Mouse (Mus musculus) limb, embryonic 11.5 days (tissue): Measurements from ENCODE around the gene Lrrc47. TPM values are rescaled to one million over a fixed set of nuclear protein-coding genes. Genes with fewer than 3 reads are reported as not detected.

Experiments used
- ATAC-seq: fragments of 200-750 bp; cut with Nextera tagmentation; 2 replicates; pipeline ENCODE4 v1.8.0; 2017; ENCODE audit warnings: low read depth; ENCODE audit not compliant: insufficient number of reproducible peaks, low FRiP score, low TSS enrichment
- DNase-seq: peaks from one replicate; pipeline ENCODE4 v3.0.0-alpha.2; 2015; ENCODE audit warnings: low spot score
- H3K27ac ChIP-seq: fragments of 300-500 bp; sonication (generic); replicated peaks from 2 replicates; pipeline ENCODE4 v1.5.1; 2014; ENCODE audit warnings: low read depth, mild to moderate bottlenecking, low read length
- H3K27me3 ChIP-seq: fragments of 300-500 bp; sonication (generic); 2 replicates; pipeline ENCODE4 v1.6.1; 2014; ENCODE audit warnings: mild to moderate bottlenecking, low read length, mixed read lengths; ENCODE audit not compliant: control insufficient read depth, insufficient read depth
- H3K36me3 ChIP-seq: fragments of 300-500 bp; sonication (generic); 2 replicates; pipeline ENCODE4 v1.6.1; 2014; ENCODE audit warnings: mild to moderate bottlenecking, low read length, moderate library complexity, mixed read lengths; ENCODE audit not compliant: control insufficient read depth, insufficient read depth
- H3K4me1 ChIP-seq: fragments of 300-500 bp; sonication (generic); 2 replicates; pipeline ENCODE4 v1.6.1; 2014; ENCODE audit warnings: low read length, mixed read lengths; ENCODE audit not compliant: control insufficient read depth, insufficient read depth
- H3K4me2 ChIP-seq: fragments of 300-500 bp; sonication (generic); 2 replicates; pipeline ENCODE4 v1.6.1; 2014; ENCODE audit warnings: low read depth, mild to moderate bottlenecking, moderate library complexity; ENCODE audit not compliant: severe bottlenecking
- H3K4me3 ChIP-seq: fragments of 300-500 bp; sonication (generic); 2 replicates; pipeline ENCODE4 v1.5.1; 2014; ENCODE audit warnings: low read depth, low read length
- H3K9ac ChIP-seq: fragments of 300-500 bp; sonication (generic); 2 replicates; pipeline ENCODE4 v1.6.1; 2014; ENCODE audit warnings: mild to moderate bottlenecking, low read length
- H3K9me3 ChIP-seq: fragments of 300-500 bp; sonication (generic); 2 replicates; pipeline ENCODE4 v1.6.1; 2016; ENCODE audit warnings: low read length; ENCODE audit not compliant: control insufficient read depth
- WGBS: fragments of 180-500 bp; shearing (Covaris S2); extraction: QIAGEN DNeasy Blood & Tissue Kit; methylation state at CpG from one replicate; pipeline ENCODE4 v1.1.7; 2014; 5-methylcytosine and 5-hydroxymethylcytosine counted together
- polyA plus RNA-seq: library from polyadenylated mRNA; unstranded; fragments of >200 nt; fragmentation: Nextera tagmentation; extraction: Ambion mirVana; gene quantifications from 2 replicates; pipeline ENCODE4 v1.2.1, GENCODE M21; 2014

The Lrrc47 gene
- polyA plus RNA-seq, 1 experiment from 2014 or later = 14.9 TPM

DNA sequence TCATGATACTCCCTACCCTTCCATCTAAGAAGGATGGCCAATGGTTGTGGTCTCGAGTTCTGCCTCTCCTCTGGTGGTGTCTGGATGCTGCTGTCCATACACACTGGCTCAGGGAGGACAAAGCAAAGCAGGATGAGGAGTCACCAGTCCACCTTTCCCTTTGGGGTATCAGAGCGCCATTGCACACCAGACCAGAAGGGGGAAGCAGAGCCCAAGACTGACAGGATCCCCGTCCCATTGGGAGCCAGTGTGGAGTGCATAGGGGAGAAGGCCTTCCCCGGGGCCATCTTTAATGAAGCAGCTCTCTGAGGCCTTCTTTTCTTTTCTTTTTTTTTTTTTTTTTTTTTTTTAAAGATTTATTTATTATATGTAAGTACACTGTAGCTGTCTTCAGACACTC, 41.5 kb downstream of the Lrrc47 start:
- no peak overlapping the region for H3K4me2 ChIP-seq

DNA sequence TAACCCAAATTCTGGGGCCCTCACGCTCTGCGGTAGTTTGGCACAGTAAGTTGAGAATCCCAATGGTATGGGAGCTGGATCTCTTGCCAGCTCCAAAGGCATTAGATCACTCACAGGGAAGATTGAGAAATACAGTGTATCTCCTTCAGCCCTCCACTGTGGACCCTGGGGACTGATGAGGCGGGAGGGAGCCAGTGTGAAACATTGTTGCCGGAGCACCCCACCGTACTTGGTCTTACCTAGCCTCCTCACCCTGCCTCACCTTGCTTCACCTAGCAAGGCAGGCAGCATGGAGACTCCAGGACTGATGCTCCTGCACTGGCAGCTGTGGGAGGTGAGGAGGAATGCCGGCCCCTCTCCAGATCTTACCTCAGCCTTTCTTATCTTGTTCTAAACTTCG, 44.0 kb downstream of the Lrrc47 start:
- 92% methylated on average over 7 of the region's 7 CpGs for WGBS
- Histone ChIP-seq H3K4me1 (no peaks in the 10 kb centered on the region), H3K36me3 (no peaks in the 10 kb centered on the region), H3K4me2 (no peak overlapping the region), H3K9me3 (no peaks in the 10 kb centered on the region), H3K4me3 (no peak overlapping the region), H3K27me3 (no peaks in the 10 kb centered on the region), H3K9ac (no peak overlapping the region), H3K27ac (no peak overlapping the region)
- DNase-seq = no peak
- no peak for ATAC-seq

More for the DNA sequence above, 41.5 kb downstream of the Lrrc47 start:
- Histone ChIP-seq H3K4me3 (no peak overlapping the region), H3K4me1 (no peaks in the 10 kb centered on the region), H3K9me3 (no peaks in the 10 kb centered on the region), H3K27me3 (no peaks in the 10 kb centered on the region), H3K36me3 (no peaks in the 10 kb centered on the region), H3K27ac (no peak overlapping the region), H3K9ac (no peak overlapping the region)
- DNase-seq (no peak), ATAC-seq (no peak)
- WGBS = 54% methylated on average over 4 of the region's 4 CpGs

DNA sequence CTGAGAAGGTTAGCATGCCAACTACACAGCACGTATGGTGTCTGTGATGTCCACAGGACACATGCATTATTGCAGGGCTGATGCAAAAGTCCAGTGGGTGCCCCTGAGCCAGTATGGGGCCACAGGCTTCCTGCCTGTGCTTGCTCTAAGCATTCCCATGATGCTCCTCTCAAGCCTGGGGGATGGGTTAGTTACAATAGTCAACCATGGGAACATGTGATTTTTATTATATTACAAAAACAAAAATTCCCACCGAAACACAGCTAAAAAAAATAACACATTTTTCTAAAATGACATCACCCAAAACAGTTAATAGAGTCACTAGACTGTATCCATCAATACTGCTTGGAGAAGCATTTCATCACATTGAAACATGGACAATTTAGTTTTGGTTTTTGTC, 44.5 kb downstream of the Lrrc47 start:
- H3K4me3 ChIP-seq = no peak overlapping the region
- no peaks in the 10 kb centered on the region for H3K27me3 ChIP-seq
- no peaks in the 10 kb centered on the region for H3K4me1 ChIP-seq
- WGBS = 83% methylated on average over 2 of the region's 2 CpGs
- no peak overlapping the region for H3K4me2 ChIP-seq
- no peaks in the 10 kb centered on the region for H3K36me3 ChIP-seq
- no peaks in the 10 kb centered on the region for H3K9me3 ChIP-seq
- H3K27ac ChIP-seq = no peak overlapping the region
- DNase-seq (no peak), ATAC-seq (no peak)
- H3K9ac ChIP-seq = no peak overlapping the region

DNA sequence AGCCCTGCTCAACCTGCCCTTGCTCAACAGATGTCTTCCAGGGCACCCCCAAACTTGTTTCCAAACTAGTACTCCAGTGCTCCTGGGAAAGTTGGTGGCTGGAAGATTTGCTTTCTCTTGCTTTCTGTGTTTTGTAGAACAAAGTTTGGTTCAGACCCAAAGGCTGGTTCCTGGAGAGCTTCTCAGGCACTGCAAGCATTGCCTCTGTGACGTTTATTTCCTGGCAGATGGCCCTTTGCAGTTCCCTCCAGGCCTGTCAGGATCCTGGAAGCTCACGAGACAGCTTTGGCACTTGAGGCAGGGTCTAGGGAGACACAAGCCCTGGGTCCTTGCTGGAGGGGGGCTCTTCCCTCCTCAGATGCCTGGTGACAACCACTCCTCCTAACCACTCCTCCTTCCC, 45.1 kb downstream of the Lrrc47 start:
- WGBS = 37% methylated on average over 2 of the region's 2 CpGs

DNA sequence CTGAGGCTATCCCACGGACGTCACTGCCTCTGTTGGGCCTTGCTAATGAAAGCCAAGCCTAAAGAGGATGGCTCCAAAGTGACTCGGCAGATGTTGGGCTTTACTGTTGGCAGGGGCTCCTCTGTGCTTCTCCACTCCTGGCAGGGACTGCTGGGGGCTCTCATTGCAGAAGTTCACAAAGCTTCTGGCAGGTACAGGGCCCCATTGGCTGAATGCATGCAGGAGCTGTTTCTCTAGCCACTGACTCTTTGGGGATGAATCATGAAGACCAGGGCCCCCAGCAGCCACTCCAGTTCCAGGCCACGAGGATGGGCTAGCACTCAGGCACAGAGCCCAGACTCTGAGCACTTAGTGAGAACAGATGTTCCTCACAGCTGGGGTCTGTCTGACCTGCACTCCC, 46.2 kb downstream of the Lrrc47 start:
- 61% methylated on average over 4 of the region's 4 CpGs for WGBS
- no peak overlapping the region for H3K4me2 ChIP-seq
- no peaks in the 10 kb centered on the region for H3K9me3 ChIP-seq
- H3K27me3 ChIP-seq = no peaks in the 10 kb centered on the region
- no peak overlapping the region for H3K27ac ChIP-seq
- ATAC-seq = no peak
- no peak overlapping the region for H3K4me3 ChIP-seq
- H3K9ac ChIP-seq = no peak overlapping the region
- H3K4me1 ChIP-seq = no peaks in the 10 kb centered on the region
- no peaks in the 10 kb centered on the region for H3K36me3 ChIP-seq
- DNase-seq = no peak

More for the DNA sequence above, 45.1 kb downstream of the Lrrc47 start:
- no peak overlapping the region for H3K27ac ChIP-seq
- H3K4me2 ChIP-seq = no peak overlapping the region
- H3K36me3 ChIP-seq = no peaks in the 10 kb centered on the region
- no peaks in the 10 kb centered on the region for H3K9me3 ChIP-seq
- H3K9ac ChIP-seq = no peak overlapping the region
- no peaks in the 10 kb centered on the region for H3K4me1 ChIP-seq
- H3K27me3 ChIP-seq = no peaks in the 10 kb centered on the region
- no peak overlapping the region for H3K4me3 ChIP-seq
- no peak for ATAC-seq
- no peak for DNase-seq

DNA sequence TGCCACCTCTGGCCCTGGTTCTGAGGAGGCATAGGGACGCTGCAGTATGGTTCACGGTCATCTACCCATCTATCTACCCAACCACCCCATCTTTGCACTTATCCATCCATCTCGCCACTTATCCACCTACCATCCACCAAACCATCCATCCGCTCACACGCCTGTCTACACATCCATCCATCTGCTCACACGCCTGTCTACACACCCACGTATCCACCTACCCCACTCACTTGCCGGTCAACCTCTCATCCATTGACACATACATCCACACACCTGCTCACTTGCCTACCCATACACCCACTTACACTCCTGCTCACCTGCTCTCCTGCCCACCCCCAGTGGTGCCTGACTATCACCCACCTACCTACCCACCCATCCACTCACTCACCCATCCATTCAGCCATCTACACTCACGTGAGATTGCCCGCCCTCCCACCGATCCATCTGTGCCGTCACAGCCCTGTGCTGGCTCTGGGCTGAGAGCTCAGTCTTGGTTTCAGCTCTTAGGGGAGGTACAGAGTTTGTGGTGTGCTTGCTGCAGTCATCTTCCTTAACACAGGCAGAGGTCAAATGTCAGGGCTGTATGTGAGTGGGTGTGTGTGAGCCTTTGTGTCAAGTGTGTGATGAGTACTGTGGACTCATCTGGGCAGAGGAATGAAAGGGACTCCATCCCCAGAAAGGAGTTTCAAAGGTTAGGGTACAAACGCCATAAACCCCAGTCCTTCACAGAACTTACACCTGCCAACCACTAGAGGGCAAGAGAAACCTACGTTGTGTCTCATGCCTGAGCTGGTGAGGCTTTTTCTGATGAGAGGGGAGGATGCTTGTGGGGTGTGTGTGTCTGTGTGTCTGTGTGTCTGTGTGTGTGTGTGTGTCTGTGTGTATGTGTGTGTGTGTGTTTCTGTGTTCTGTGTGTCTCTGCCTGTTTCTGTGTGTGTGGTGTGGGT, 53.6 kb downstream of the Lrrc47 start:
- H3K27ac ChIP-seq = no peak overlapping the region
- no peak overlapping the region for H3K4me2 ChIP-seq
- no peak for ATAC-seq
- 65% methylated on average over 14 of the region's 14 CpGs for WGBS
- H3K9me3 ChIP-seq = no peaks in the 10 kb centered on the region
- no peaks in the 10 kb centered on the region for H3K4me1 ChIP-seq
- no peaks in the 10 kb centered on the region for H3K36me3 ChIP-seq
- H3K27me3 ChIP-seq = 0 out of 2 replicates have a peak, but pooled peaks cover 4% of the 10 kb centered on the region
- H3K4me3 ChIP-seq = no peak overlapping the region
- no peak overlapping the region for H3K9ac ChIP-seq
- DNase-seq = peak; percentile 33

DNA sequence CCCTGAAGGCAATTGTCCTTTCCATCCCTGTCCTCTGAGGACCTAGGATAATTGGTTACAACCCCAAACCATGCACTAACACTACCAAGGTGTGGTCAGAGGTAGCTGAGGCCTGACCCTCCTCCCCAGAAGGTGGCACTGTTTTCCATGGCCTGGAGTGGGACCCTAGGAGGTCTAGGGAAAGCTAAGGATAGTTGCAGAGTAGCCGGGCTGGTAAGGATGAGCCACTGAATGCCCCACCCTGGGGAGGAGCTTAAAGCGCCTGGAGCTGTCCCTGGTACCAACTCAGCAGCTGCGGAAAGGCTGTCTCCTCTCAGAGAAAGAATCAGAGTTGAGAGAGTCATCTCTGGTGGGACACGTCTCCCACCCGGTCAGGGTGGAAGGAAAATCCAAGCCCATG, 59.4 kb downstream of the Lrrc47 start:
- H3K36me3 ChIP-seq = no peaks in the 10 kb centered on the region
- no peaks in the 10 kb centered on the region for H3K9me3 ChIP-seq
- ATAC-seq (no peak), DNase-seq (peak; percentile 58)
- H3K4me1 ChIP-seq = no peaks in the 10 kb centered on the region
- H3K4me3 ChIP-seq = no peak overlapping the region
- 0% methylated on average over 5 of the region's 5 CpGs for WGBS
- H3K27ac ChIP-seq = no peak overlapping the region
- H3K9ac ChIP-seq = no peak overlapping the region
- H3K4me2 ChIP-seq = no peak overlapping the region
- H3K27me3 ChIP-seq = peaks cover 32% of the 10 kb centered on the region
